Mouse (Mus musculus) cerebellum, adult 18-20 months (tissue): ENCODE results near the gene Folr2.

ENCODE experiments used
- DNase-seq, 2 experiments: peaks; one replicate each; pipeline ENCODE4 v3.0.0; 2021

Folr2 gene

GRCm38 (mm10) chr7:101823758-101824630 lies 33.0 kb downstream of the Folr2 start:
- no peak for DNase-seq

GRCm38 (mm10) chr7:101822836-101823757 lies 33.9 kb downstream of the Folr2 start:
- no peak for DNase-seq

- peak in 1 of 2 experiments; percentile 22 for DNase-seq
Observed at GRCm38 (mm10) chr7:101821571-101822501, 35.2 kb downstream of the Folr2 start.

GRCm38 (mm10) chr7:101820295-101821030 lies 36.5 kb downstream of the Folr2 start:
- DNase-seq: no peak

GRCm38 (mm10) chr7:101817861-101818401 lies 39.1 kb downstream of the Folr2 start, which contains the start of gene Phox2a:
Gene Phox2a, plus strand, starts transcription at chr7:101818313.
- no peak for DNase-seq
